Mouse (Mus musculus): ENCODE data around the gene Dlg3. TPM values are rescaled to one million over a fixed set of nuclear protein-coding genes. Genes with fewer than 3 reads are reported as not detected.

Gene Dlg3
- total and polyA plus RNA-seq, 3 experiments, result 8.3 to 12.1 (median 8.4) TPM

GRCm38 (mm10) chrX:100811129-100811528 is 43.6 kb downstream of the Dlg3 start:
- no peak overlapping the region for H3K4me2 ChIP-seq (ENCODE audit: insufficient read depth, low read depth, poor library complexity, severe bottlenecking)
- H3K27me3 ChIP-seq (replicated peaks), result no peaks in the 10 kb centered on the region
- no peaks in the 10 kb centered on the region for H3K9me3 ChIP-seq (replicated peaks; ENCODE audit: low read length)
- no peaks in the 10 kb centered on the region for H3K4me1 ChIP-seq (ENCODE audit: control insufficient read depth in 1 of 2, insufficient read depth in 2 of 2)
- dilution Hi-C loops (cut with MboI; ENCODE audit: extremely low pct_ligation_motif_present, extremely low pct_unique_long_range_greater_than_20kb, low sequenced_read_pairs), result no loop called here
- H3K9ac ChIP-seq (ENCODE audit: insufficient read depth, low read depth), result no peak overlapping the region
- in situ Hi-C loops (cut with MboI; ENCODE audit: low pct_ligation_motif_present, low pct_unique_long_range_greater_than_20kb, low sequenced_read_pairs), result no loop called here
- H3K79me2 ChIP-seq (replicated peaks; ENCODE audit: control insufficient read depth, extremely low read depth, insufficient read depth, poor library complexity, severe bottlenecking), result no peaks in the 10 kb centered on the region
- TF ChIP-seq PAX5 (IDR thresholded peaks at IDR 0.05; ENCODE audit: low read length), result no peak
- TF ChIP-seq TBP (conservative IDR thresholded peaks at IDR 0.05; ENCODE audit: low read depth, low read length), result no peak
- TF ChIP-seq JUND (conservative IDR thresholded peaks at IDR 0.05; ENCODE audit: low read depth, low read length), result no peak
- no peak for TF ChIP-seq MXI1 (IDR thresholded peaks at IDR 0.05; ENCODE audit: low read depth, low read length)
- TF ChIP-seq RAD21 (IDR thresholded peaks at IDR 0.05; ENCODE audit: low read depth, low read length), result no peak
- no peak for TF ChIP-seq USF2 (conservative IDR thresholded peaks at IDR 0.05; ENCODE audit: low read depth, low read length)
- TF ChIP-seq ZNF384 (IDR thresholded peaks at IDR 0.05; ENCODE audit: low read depth, low read length), result no peak
- no peak for TF ChIP-seq CHD2 (IDR thresholded peaks at IDR 0.05; ENCODE audit: low read length)
- TF ChIP-seq SIN3A (IDR thresholded peaks at IDR 0.05; ENCODE audit: low read length), result no peak
- TF ChIP-seq ETS1 (conservative IDR thresholded peaks at IDR 0.05; ENCODE audit: low read depth, low read length), result no peak
- no peak for TF ChIP-seq CHD1 (IDR thresholded peaks at IDR 0.05; ENCODE audit: low read depth, low read length)
- TF ChIP-seq ZKSCAN1 (IDR thresholded peaks at IDR 0.05; ENCODE audit: borderline replicate concordance, low read depth, low read length), result no peak
- peaks cover 17 to 92% of the 10 kb centered on the region in 2 experiments for H3K36me3 ChIP-seq (replicated peaks in 1 of 2; ENCODE audit: control insufficient read depth in 1 of 2, insufficient read depth in 1 of 2, low read length in 1 of 2)
- no peak overlapping the region for H3K27ac ChIP-seq (ENCODE audit: insufficient read depth, low read depth)
- no peak overlapping the region for H3K4me3 ChIP-seq (replicated peaks in 1 of 3; ENCODE audit: low read depth in 2 of 3, low read length in 2 of 3, poor library complexity in 1 of 3)
- DNase-seq (ENCODE audit: extremely low read depth), result no peak

- peaks cover 4 to 7% of the 10 kb centered on the region in 2 experiments; a peak in 2 of 4 replicates for H3K4me1 ChIP-seq (ENCODE audit: control insufficient read depth in 1 of 2, insufficient read depth in 2 of 2)
- no peaks in the 10 kb centered on the region for H3K79me2 ChIP-seq (replicated peaks; ENCODE audit: control insufficient read depth, extremely low read depth, insufficient read depth, poor library complexity, severe bottlenecking)
- in situ Hi-C loops (cut with MboI; ENCODE audit: low pct_ligation_motif_present, low pct_unique_long_range_greater_than_20kb, low sequenced_read_pairs), result no loop called here
- no peak overlapping the region for H3K4me3 ChIP-seq (replicated peaks in 1 of 3; ENCODE audit: low read depth in 2 of 3, low read length in 2 of 3, poor library complexity in 1 of 3)
- no peak overlapping the region for H3K9ac ChIP-seq (ENCODE audit: insufficient read depth, low read depth)
- DNase-seq (ENCODE audit: extremely low read depth), result no peak
- dilution Hi-C loops (cut with MboI; ENCODE audit: extremely low pct_ligation_motif_present, extremely low pct_unique_long_range_greater_than_20kb, low sequenced_read_pairs), result no loop called here
- no peaks in the 10 kb centered on the region for H3K27me3 ChIP-seq (replicated peaks)
- H3K36me3 ChIP-seq (replicated peaks in 1 of 2; ENCODE audit: control insufficient read depth in 1 of 2, insufficient read depth in 1 of 2, low read length in 1 of 2), result peaks cover 17 to 78% of the 10 kb centered on the region in 2 experiments
- no peak overlapping the region for H3K4me2 ChIP-seq (ENCODE audit: insufficient read depth, low read depth, poor library complexity, severe bottlenecking)
- no peak overlapping the region for H3K27ac ChIP-seq (ENCODE audit: insufficient read depth, low read depth)
- H3K9me3 ChIP-seq (replicated peaks; ENCODE audit: low read length), result no peaks in the 10 kb centered on the region
- no peak for TF ChIP-seq BHLHE40 (IDR thresholded peaks at IDR 0.05; ENCODE audit: low read depth, low read length)
- no peak for TF ChIP-seq RCOR1 (conservative IDR thresholded peaks at IDR 0.05; ENCODE audit: low read depth, low read length)
- no peak for TF ChIP-seq ZKSCAN1 (IDR thresholded peaks at IDR 0.05; ENCODE audit: borderline replicate concordance, low read depth, low read length)
- TF ChIP-seq RAD21 (IDR thresholded peaks at IDR 0.05; ENCODE audit: low read depth, low read length), result no peak
- TF ChIP-seq ETS1 (conservative IDR thresholded peaks at IDR 0.05; ENCODE audit: low read depth, low read length), result no peak
- TF ChIP-seq NELFE (IDR thresholded peaks at IDR 0.05; ENCODE audit: low read depth, low read length), result no peak
- no peak for TF ChIP-seq ELF1 (IDR thresholded peaks at IDR 0.05; ENCODE audit: low read depth, low read length)
- TF ChIP-seq CHD1 (IDR thresholded peaks at IDR 0.05; ENCODE audit: low read depth, low read length), result no peak
- TF ChIP-seq ZMIZ1 (IDR thresholded peaks at IDR 0.05; ENCODE audit: low read depth, low read length), result no peak
- TF ChIP-seq USF2 (conservative IDR thresholded peaks at IDR 0.05; ENCODE audit: low read depth, low read length), result no peak
- no peak for TF ChIP-seq IRF4 (IDR thresholded peaks at IDR 0.05; ENCODE audit: low read depth, low read length)
- no peak for TF ChIP-seq HCFC1 (IDR thresholded peaks at IDR 0.05; ENCODE audit: low read depth, low read length)
- no peak for TF ChIP-seq POLR2A (IDR thresholded peaks at IDR 0.05; ENCODE audit: low read depth, low read length)
- no peak for TF ChIP-seq MAZ (IDR thresholded peaks at IDR 0.05; ENCODE audit: low read depth, low read length)
- no peak for TF ChIP-seq NRF1 (IDR thresholded peaks at IDR 0.05; ENCODE audit: low read depth, low read length)
- TF ChIP-seq TBP (conservative IDR thresholded peaks at IDR 0.05; ENCODE audit: low read depth, low read length), result no peak
- TF ChIP-seq E2F4 (IDR thresholded peaks at IDR 0.05; ENCODE audit: insufficient replicate concordance, low read depth, low read length), result no peak
These were observed 46.6 kb downstream of the Dlg3 start for GRCm38 (mm10) chrX:100814139-100814538.

Data from CH12.LX (cell line).